Mouse (Mus musculus) bone marrow, adult 2 months (tissue): ENCODE measurements around the gene Nsmce1.
"Not testable (repeated sequence)": the region's sequence is repeated elsewhere in the genome, so short reads cannot be mapped to it uniquely, and the experiment has no call there.

ENCODE experiments used
- CTCF ChIP-seq: fragments of 200-500 bp; IDR thresholded peaks from 2 replicates; pipeline ENCODE4 v1.5.1; 2011; ENCODE audit warnings: low read length, control low read depth; ENCODE audit not compliant: control insufficient read depth, insufficient read depth
- POLR2A ChIP-seq: fragments of 200-500 bp; IDR thresholded peaks from 2 replicates; pipeline ENCODE4 v1.6.1; 2011; ENCODE audit warnings: low read depth, mild to moderate bottlenecking, control low read depth, low read length, borderline replicate concordance; ENCODE audit not compliant: control insufficient read depth

GRCm38 (mm10) chr7:125428816-125429500 lies 62.4 kb downstream of the Nsmce1 start:
- not testable (repeated sequence) for TF ChIP-seq POLR2A, CTCF
